Mouse (Mus musculus): ENCODE measurements around the gene Bfsp1. TPM values are rescaled to one million over a fixed set of nuclear protein-coding genes. Genes with fewer than 3 reads are reported as not detected.
A peak's percentile ranks its signal among the peaks of the same experiment; 100 is the strongest.

The Bfsp1 gene
- polyA plus RNA-seq (2011; ENCODE audit: insufficient read depth, insufficient read length, low replicate concordance, missing spikeins): 0.75 and 0.92 TPM in 2 replicates

DNA sequence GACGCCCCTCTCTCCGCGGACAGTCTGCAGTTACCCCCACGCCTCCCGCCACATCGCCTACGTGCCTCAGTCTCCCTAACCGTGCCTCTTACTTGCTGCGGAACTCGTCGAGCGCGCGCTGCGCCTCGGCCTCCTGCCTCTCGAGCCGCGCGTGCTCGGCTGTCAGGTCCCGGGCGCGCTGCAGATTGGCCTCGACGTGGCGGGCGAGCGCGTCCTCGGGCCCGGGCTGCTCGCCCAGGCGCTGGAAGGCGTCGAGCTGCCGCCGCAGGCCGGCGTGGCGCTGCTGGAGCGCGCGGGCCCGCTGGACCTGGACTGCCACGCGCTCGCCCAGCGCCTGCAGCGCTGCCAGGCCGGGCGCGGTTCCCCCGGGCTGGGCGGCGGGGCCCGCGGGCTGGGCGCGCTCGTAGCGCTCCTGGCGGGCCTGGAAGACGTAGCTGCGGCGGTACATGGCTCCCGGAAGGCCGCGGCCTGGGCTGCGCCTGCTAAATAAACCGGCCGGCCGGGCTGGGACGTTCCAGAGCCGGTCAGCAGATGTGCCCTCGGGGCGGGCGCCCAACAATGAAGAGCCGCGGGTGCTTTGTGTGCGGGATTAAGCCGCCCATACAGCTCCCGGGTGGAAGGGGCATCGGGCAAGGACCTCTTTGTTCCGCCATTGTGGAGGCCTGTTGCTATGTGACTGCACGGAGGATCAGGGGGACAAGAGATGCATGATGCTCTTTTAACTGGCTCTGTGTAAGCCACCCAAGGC is at the start of gene Bfsp1:
TSS of gene Bfsp1 (minus strand) at position 690 of the 748 bp plus-strand sequence.
- 11% methylated on average over 86 of the region's 86 CpGs for WGBS
- H3K4me1 ChIP-seq (ENCODE audit: control insufficient read depth, insufficient read depth, low read length): no peaks in the 10 kb centered on the region; the same call in 1 of the 2 replicates
- H3K27ac ChIP-seq (ENCODE audit: control insufficient read depth, insufficient read depth, low read depth, low read length, poor library complexity): peak within 1 kb of the TSS; percentile 8; the same call in 1 of the 2 replicates
- TF ChIP-seq POLR2A (IDR thresholded peaks at IDR 0.05; ENCODE audit: borderline replicate concordance, control insufficient read depth, low read depth, low read length): no peak
- no peak for TF ChIP-seq CTCF (IDR thresholded peaks at IDR 0.05; ENCODE audit: control insufficient read depth, insufficient read depth, low read length)
- H3K4me3 ChIP-seq (replicated peaks; ENCODE audit: control insufficient read depth, low read depth, low read length): peak within 1 kb of the TSS; percentile 21

DNA sequence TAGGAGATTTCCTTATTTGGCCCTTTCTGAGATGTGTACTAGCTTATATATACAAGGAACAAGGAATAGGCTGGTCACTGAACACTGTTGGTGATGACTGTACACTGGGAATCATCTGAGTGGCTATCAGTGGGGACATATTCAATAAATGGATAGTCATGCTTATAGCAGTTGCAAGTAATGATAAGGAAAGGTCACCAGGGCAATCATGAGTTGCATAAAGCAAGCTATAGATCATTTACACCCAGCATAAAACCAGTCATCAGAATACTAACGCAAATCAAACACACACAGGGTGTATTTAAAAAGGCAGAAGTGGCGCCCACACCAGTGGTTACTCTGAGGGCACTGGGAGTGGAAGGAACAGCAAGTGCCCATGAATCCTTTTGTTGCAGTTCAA is 49.2 kb upstream of the Bfsp1 start:
- 73% methylated on average over 2 of the region's 2 CpGs for WGBS
- no peak for TF ChIP-seq CTCF (IDR thresholded peaks at IDR 0.05; ENCODE audit: control insufficient read depth, insufficient read depth, low read length)
- no peak for TF ChIP-seq POLR2A (IDR thresholded peaks at IDR 0.05; ENCODE audit: borderline replicate concordance, control insufficient read depth, low read depth, low read length)
- Histone ChIP-seq H3K4me1 (ENCODE audit: control insufficient read depth, insufficient read depth, low read length) (no peaks in the 10 kb centered on the region; the same call in 1 of the 2 replicates), H3K27ac (ENCODE audit: control insufficient read depth, insufficient read depth, low read depth, low read length, poor library complexity) (no peak overlapping the region), H3K4me3 (replicated peaks; ENCODE audit: control insufficient read depth, low read depth, low read length) (no peak overlapping the region)

DNA sequence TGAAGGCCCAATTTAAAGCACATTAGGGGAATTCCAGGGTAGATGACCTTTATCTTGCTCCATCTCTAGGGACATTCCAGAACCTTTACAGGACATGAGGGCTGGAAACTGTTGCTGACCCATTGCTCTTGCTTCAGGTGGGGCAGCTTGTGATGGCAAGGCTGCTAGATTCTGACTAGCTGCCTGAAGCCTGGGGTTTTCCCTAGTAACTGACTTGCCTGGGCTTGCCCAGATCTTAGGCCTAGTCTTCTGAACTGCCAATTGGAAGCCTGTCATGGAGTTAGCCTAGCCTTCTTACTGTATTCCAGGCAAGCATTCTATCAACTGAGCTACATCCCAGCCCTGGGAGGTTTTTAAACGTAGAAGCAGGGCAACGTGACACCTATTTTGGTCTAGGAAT is 46.3 kb upstream of the Bfsp1 start:
- TF ChIP-seq CTCF (IDR thresholded peaks at IDR 0.05; ENCODE audit: control insufficient read depth, insufficient read depth, low read length) (no peak), POLR2A (IDR thresholded peaks at IDR 0.05; ENCODE audit: borderline replicate concordance, control insufficient read depth, low read depth, low read length) (no peak)
- Histone ChIP-seq H3K27ac (ENCODE audit: control insufficient read depth, insufficient read depth, low read depth, low read length, poor library complexity) (no peak overlapping the region), H3K4me1 (ENCODE audit: control insufficient read depth, insufficient read depth, low read length) (no peaks in the 10 kb centered on the region; the same call in 1 of the 2 replicates), H3K4me3 (replicated peaks; ENCODE audit: control insufficient read depth, low read depth, low read length) (no peak overlapping the region)
- WGBS: 81% methylated on average over 2 of the region's 2 CpGs

DNA sequence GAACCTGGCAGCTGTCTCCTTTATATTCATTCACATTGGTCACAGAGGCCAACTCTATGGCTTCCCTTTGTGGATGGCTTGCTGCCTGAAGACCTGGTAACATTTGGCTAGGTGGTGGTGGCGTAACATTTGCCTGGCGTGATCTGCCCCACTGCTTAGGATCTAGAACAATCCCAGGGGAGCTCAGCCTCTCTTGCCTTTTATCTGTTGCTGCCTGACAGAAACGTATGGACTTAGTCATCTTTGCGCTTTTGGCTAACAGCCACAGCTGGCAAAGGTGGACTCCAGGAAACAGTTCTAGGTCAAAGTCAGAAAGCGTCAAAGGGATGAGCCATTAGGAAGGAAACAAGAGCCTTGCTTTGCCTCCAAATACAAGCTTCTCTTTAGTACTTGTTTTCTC is 41.9 kb upstream of the Bfsp1 start:
- TF ChIP-seq CTCF (IDR thresholded peaks at IDR 0.05; ENCODE audit: control insufficient read depth, insufficient read depth, low read length) (no peak), POLR2A (IDR thresholded peaks at IDR 0.05; ENCODE audit: borderline replicate concordance, control insufficient read depth, low read depth, low read length) (no peak)
- Histone ChIP-seq H3K27ac (ENCODE audit: control insufficient read depth, insufficient read depth, low read depth, low read length, poor library complexity) (no peak overlapping the region), H3K4me3 (replicated peaks; ENCODE audit: control insufficient read depth, low read depth, low read length) (no peak overlapping the region), H3K4me1 (ENCODE audit: control insufficient read depth, insufficient read depth, low read length) (no peaks in the 10 kb centered on the region)
- WGBS: 64% methylated on average over 5 of the region's 5 CpGs

DNA sequence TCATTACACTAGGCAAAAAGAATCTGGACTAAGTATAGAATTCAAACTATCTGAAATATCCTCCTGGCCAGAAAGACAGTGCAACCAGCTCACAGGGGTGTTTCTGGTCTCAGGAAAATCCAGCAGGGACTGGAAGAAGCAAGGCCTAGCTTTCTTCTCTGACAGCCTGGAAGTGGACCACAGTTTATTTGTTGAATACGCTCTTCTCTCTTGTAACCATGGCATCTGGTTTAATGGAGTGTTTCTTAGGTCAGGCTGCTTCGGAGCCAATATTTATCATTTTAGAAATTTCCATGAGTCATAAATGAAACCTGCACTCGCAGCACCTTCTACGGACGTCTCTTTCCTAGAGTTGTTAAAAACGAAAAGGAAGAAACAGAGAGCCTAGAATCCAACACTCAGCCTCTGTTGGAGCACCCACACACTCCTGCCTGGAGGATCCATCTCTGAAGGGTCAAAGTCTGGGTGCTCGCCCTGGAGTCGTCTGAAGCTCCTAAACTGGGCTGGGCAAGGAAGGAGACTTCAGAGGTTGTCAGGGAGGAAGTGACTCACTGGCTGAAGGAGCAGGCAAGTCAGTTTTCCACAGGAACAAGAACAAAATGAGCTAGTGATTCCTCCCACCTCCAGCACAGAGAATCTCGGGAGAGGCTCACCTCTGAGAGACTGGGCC is 40.5 kb upstream of the Bfsp1 start:
- no peak for TF ChIP-seq POLR2A (IDR thresholded peaks at IDR 0.05; ENCODE audit: borderline replicate concordance, control insufficient read depth, low read depth, low read length)
- no peak for TF ChIP-seq CTCF (IDR thresholded peaks at IDR 0.05; ENCODE audit: control insufficient read depth, insufficient read depth, low read length)
- peaks cover 1% of the 10 kb centered on the region; the same call in 1 of the 2 replicates for H3K4me1 ChIP-seq (ENCODE audit: control insufficient read depth, insufficient read depth, low read length)
- no peak overlapping the region for H3K27ac ChIP-seq (ENCODE audit: control insufficient read depth, insufficient read depth, low read depth, low read length, poor library complexity)
- H3K4me3 ChIP-seq (replicated peaks; ENCODE audit: control insufficient read depth, low read depth, low read length): no peak overlapping the region
- WGBS: 67% methylated on average over 9 of the region's 9 CpGs

DNA sequence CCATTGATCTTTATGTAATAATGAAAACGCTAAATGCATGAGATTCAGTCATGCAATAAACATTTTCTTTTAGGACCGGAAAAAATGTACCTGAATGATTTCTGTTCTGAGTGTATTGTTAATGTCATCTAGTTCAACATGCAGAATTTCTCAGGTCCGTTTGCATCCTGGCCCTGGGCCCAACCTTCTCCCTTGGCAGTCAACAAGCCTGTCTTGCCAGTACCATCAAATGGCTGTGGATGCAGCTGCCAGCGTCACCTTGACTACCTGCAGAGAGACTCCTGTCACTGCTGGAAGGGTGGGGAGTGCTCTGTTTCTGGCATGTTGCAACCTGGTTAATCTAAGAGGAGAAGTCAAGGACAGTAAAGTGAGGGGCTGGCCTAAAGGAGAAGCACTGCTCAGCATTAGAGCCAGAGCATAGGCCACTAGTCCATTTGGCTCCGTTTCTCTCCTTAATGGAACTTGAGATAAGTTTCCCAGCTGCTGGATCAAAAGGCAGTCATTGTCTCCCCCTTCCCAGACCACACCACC is 37.9 kb upstream of the Bfsp1 start:
- WGBS: 78% methylated on average over 5 of the region's 5 CpGs
- no peak for TF ChIP-seq CTCF (IDR thresholded peaks at IDR 0.05; ENCODE audit: control insufficient read depth, insufficient read depth, low read length)
- no peak for TF ChIP-seq POLR2A (IDR thresholded peaks at IDR 0.05; ENCODE audit: borderline replicate concordance, control insufficient read depth, low read depth, low read length)
- H3K4me3 ChIP-seq (replicated peaks; ENCODE audit: control insufficient read depth, low read depth, low read length): no peak overlapping the region
- H3K4me1 ChIP-seq (ENCODE audit: control insufficient read depth, insufficient read depth, low read length): peaks cover 1% of the 10 kb centered on the region; the same call in 1 of the 2 replicates
- no peak overlapping the region for H3K27ac ChIP-seq (ENCODE audit: control insufficient read depth, insufficient read depth, low read depth, low read length, poor library complexity)

DNA sequence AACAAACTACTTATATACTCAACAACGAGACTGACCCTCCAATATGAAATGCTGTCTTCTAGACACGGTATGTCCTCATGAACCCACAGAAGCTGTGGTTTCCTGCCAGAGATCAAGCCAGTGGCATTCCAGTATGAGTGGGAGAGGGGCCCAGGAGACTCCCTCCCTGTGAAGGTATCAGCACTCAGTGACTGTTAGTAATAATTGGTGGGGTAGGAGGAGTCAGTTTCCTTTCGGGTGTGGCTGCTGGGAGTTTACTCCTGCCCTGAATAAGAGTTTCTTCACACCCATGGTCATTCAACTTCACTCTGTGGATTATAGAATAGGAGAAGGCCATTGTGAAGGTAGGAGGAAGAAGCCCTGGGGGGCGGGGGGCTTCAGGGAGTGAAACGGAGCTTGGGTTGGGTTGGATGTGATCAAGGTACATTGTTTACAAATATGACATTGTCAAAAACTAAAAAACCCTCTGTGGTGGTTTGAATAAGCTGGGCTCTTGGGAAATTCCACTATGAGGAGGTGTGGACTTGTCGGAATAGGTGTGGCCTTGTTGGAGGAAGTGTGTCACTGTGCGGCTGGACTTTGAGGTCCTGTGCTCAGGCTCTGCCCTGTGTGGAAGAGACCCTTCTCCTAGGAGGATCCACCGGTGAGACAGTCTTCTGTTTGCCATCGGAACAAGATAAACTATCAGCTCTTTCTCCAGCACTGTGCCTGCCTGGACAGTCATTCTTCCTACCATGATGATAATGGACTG is 36.7 kb upstream of the Bfsp1 start:
- no peak overlapping the region for H3K4me3 ChIP-seq (replicated peaks; ENCODE audit: control insufficient read depth, low read depth, low read length)
- TF ChIP-seq CTCF (IDR thresholded peaks at IDR 0.05; ENCODE audit: control insufficient read depth, insufficient read depth, low read length): no peak
- TF ChIP-seq POLR2A (IDR thresholded peaks at IDR 0.05; ENCODE audit: borderline replicate concordance, control insufficient read depth, low read depth, low read length): no peak
- H3K27ac ChIP-seq (ENCODE audit: control insufficient read depth, insufficient read depth, low read depth, low read length, poor library complexity): no peak overlapping the region; the same call in 1 of the 2 replicates
- peaks cover 1% of the 10 kb centered on the region; the same call in 1 of the 2 replicates for H3K4me1 ChIP-seq (ENCODE audit: control insufficient read depth, insufficient read depth, low read length)
- 53% methylated on average over 9 of the region's 9 CpGs for WGBS

All from bone marrow, adult 2 months (tissue).